In genomic region chr4:56070664-56071334, GRCm38 (mm10) we compare ENCODE assay signal across 8 mouse cellular contexts.
DNase-seq lines count a peak whose midpoint lies in the region.

No protein-coding gene starts in this region.

- intact Hi-C loops in left cerebral cortex, postnatal 14 days (cut with DNase I): no loop called here
- intact Hi-C loops in left cerebral cortex, postnatal 36 days (cut with DNase I): no loop called here

- peak; percentile 25 to 48 for DNase-seq in left cerebral cortex, postnatal 14 days (ENCODE audit: low spot score in 2 of 2)
- DNase-seq in left cerebral cortex, postnatal 36 days (ENCODE audit: low spot score in 2 of 2): no peak
- DNase-seq in cerebellum, adult 18-20 months: peak; percentile 25 to 46
- peak; percentile 65 for DNase-seq in heart, adult 8-10 months (ENCODE audit: low spot score)
- DNase-seq in layer of hippocampus, adult 9-11 months: peak; percentile 84
- peak; percentile 26 for DNase-seq in splenic B cell, adult 2 months (ENCODE audit: low read depth, low spot score)
- no peak for DNase-seq in spleen, postnatal 10 days (ENCODE audit: low spot score in 2 of 2)
- no peak for DNase-seq in spleen, adult 12 weeks (ENCODE audit: low spot score)

- H3K36me3 ChIP-seq in splenic B cell, adult 2 months (ENCODE audit: control insufficient read depth, insufficient read depth, low read length, poor library complexity, severe bottlenecking): no peaks in the 10 kb centered on the region

- no peaks in the 10 kb centered on the region for H3K27me3 ChIP-seq in splenic B cell, adult 2 months (ENCODE audit: control insufficient read depth, insufficient read depth, low read length, poor library complexity, severe bottlenecking)

Comparison
In these comparisons a context has a peak if more than half of its experiments do, and no peak if none do; other contexts are left out.
1. DNase-seq: peak in left cerebral cortex, postnatal 14 days (2 of 2), cerebellum, adult 18-20 months (2 of 2), heart, adult 8-10 months (single experiment), layer of hippocampus, adult 9-11 months (single experiment) and splenic B cell, adult 2 months (single experiment); none in left cerebral cortex, postnatal 36 days (0 of 2), spleen, postnatal 10 days (0 of 2) and spleen, adult 12 weeks (single experiment).